Mouse (Mus musculus) forebrain, embryonic 14.5 days (tissue): Measurements from ENCODE around the gene Tmem274. TPM values are rescaled to one million over a fixed set of nuclear protein-coding genes. Genes with fewer than 3 reads are reported as not detected.

Source experiments
- ATAC-seq: fragments of 200-750 bp; cut with Nextera tagmentation; 2 replicates; pipeline ENCODE4 v1.8.0; 2017; ENCODE audit warnings: mild to moderate bottlenecking, moderate library complexity
- DNase-seq: peaks from one replicate; pipeline ENCODE4 v3.0.0-alpha.2; 2015; ENCODE audit warnings: low spot score
- H3K27ac ChIP-seq: fragments of 300-500 bp; sonication (generic); 2 replicates; pipeline ENCODE4 v1.5.1; 2014; ENCODE audit warnings: low read depth, mild to moderate bottlenecking, control low read depth, low read length, moderate library complexity
- H3K27me3 ChIP-seq: fragments of 300-500 bp; sonication (generic); replicated peaks from 2 replicates; pipeline ENCODE4 v1.6.1; 2014; ENCODE audit warnings: low read length, control low read depth, mixed read lengths; ENCODE audit not compliant: control insufficient read depth, insufficient read depth
- H3K36me3 ChIP-seq: fragments of 300-500 bp; sonication (generic); 2 replicates; pipeline ENCODE4 v1.6.1; 2014; ENCODE audit warnings: low read length, control low read depth; ENCODE audit not compliant: control insufficient read depth, insufficient read depth
- H3K4me1 ChIP-seq: fragments of 300-500 bp; sonication (generic); 2 replicates; pipeline ENCODE4 v1.6.1; 2014; ENCODE audit warnings: antibody characterized with exemption, low read length, control low read depth; ENCODE audit not compliant: control insufficient read depth, insufficient read depth
- H3K4me2 ChIP-seq: fragments of 300-500 bp; sonication (generic); 2 replicates; pipeline ENCODE4 v1.6.1; 2014; ENCODE audit warnings: mild to moderate bottlenecking, control low read depth, low read length
- H3K4me3 ChIP-seq: fragments of 300-500 bp; sonication (generic); 2 replicates; pipeline ENCODE4 v1.5.1; 2014; ENCODE audit warnings: low read depth, low read length, control low read depth
- H3K9ac ChIP-seq: fragments of 300-500 bp; sonication (generic); 2 replicates; pipeline ENCODE4 v1.6.1; 2014; ENCODE audit warnings: mild to moderate bottlenecking, low read length, control low read depth, moderate library complexity
- H3K9me3 ChIP-seq: fragments of 300-500 bp; sonication (generic); replicated peaks from 2 replicates; pipeline ENCODE4 v1.6.1; 2016; ENCODE audit warnings: low read length, control low read depth, mixed read lengths; ENCODE audit not compliant: control insufficient read depth
- WGBS: fragments of 180-500 bp; shearing (Covaris S2); extraction: QIAGEN DNeasy Blood & Tissue Kit; methylation state at CpG from one replicate; pipeline ENCODE4 v1.1.7; 2014; 5-methylcytosine and 5-hydroxymethylcytosine counted together
- polyA plus RNA-seq: library from polyadenylated mRNA; unstranded; fragments of >200 nt; fragmentation: Nextera tagmentation; extraction: Ambion mirVana; gene quantifications from 2 replicates; pipeline ENCODE4 v1.2.1, GENCODE M21; 2014

Tmem274 gene
- polyA plus RNA-seq, 1 experiment from 2014 or later = not detected

GRCm38 (mm10) chr4:149487729-149488128 is 10.6 kb downstream of the Tmem274 start:
- DNase-seq = no peak
- 93% methylated on average over 12 of the region's 12 CpGs for WGBS

DNA sequence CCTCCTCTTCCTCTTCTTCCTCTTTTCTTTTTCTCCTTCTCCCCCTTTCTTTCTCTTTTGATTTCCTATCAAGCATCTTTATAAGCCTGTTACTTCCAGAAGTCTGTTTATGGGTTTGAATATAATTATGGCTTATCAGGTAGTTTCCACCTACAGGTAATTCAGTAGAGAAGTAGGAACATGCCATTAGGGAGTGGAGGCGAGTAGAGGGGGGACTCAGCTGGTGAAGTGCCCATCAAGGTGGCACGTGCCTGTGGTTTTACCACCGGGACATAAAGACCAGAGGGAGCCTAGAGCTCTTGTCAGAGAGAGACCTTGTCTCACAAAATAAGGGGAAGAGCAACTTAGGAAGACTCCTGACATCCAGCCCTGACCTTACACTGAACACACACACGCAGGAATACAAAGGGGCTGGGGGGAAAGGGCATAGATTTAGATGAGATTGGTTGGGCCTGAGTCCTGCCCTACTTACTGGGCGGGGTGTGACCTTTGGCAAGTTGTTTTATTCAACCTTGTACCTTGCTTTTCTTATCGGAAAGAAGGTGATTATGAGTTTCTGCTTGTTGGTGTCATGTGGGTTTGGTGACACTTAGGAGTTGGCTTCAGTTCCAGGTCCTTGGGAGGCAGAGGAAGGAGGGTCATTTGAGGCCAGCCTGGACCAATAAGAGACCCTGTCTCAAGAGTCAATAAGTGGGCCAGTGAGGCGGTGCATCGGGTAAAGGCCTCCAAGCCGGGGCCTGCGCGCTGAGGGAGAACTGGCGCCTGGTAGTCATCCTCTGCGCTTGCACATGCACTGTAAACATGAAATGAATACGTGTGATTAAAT is 12.4 kb downstream of the Tmem274 start:
- peaks cover 6% of the 10 kb centered on the region; the same call in 1 of the 2 replicates for H3K4me1 ChIP-seq
- no peak overlapping the region for H3K4me2 ChIP-seq
- ATAC-seq = no peak
- no peak overlapping the region for H3K9ac ChIP-seq
- H3K27ac ChIP-seq = no peak overlapping the region
- H3K4me3 ChIP-seq = no peak overlapping the region
- 96% methylated on average over 14 of the region's 14 CpGs for WGBS
- no peak for DNase-seq
- no peaks in the 10 kb centered on the region for H3K27me3 ChIP-seq
- peaks cover 63% of the 10 kb centered on the region for H3K36me3 ChIP-seq
- H3K9me3 ChIP-seq = no peaks in the 10 kb centered on the region

More at GRCm38 (mm10) chr4:149487729-149488128, 10.6 kb downstream of the Tmem274 start:
- H3K4me2 ChIP-seq = no peak overlapping the region
- no peak overlapping the region for H3K4me3 ChIP-seq
- no peak overlapping the region for H3K9ac ChIP-seq
- H3K36me3 ChIP-seq = peaks cover 47% of the 10 kb centered on the region
- H3K4me1 ChIP-seq = peaks cover 9% of the 10 kb centered on the region; the same call in 1 of the 2 replicates
- no peak overlapping the region for H3K27ac ChIP-seq
- no peaks in the 10 kb centered on the region for H3K9me3 ChIP-seq
- H3K27me3 ChIP-seq = no peaks in the 10 kb centered on the region
- no peak for ATAC-seq

DNA sequence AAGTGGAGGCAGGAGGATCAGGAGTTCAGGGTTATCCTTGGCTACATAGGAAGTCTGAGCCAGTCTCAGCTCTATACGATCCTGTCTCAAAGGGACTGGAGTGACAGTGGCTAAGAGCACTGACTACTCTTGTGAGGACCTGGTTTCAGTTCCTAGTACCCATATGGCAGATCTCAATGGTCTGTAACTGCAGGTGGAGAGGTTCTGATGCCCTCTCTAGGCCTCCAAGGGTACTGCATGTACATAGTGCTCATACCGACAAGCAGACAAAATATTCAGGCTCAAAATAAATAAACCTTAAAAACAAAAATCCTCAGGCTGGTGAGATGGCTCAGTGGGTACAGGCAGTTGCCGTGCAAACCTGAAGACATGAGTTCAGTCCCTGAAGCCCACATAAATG is 14.0 kb downstream of the Tmem274 start:
- 96% methylated on average over 3 of the region's 3 CpGs for WGBS
- no peak overlapping the region for H3K9ac ChIP-seq
- no peak overlapping the region for H3K4me3 ChIP-seq
- H3K36me3 ChIP-seq = peaks cover 78% of the 10 kb centered on the region
- ATAC-seq (no peak), DNase-seq (no peak)
- H3K9me3 ChIP-seq = no peaks in the 10 kb centered on the region
- no peaks in the 10 kb centered on the region for H3K27me3 ChIP-seq
- H3K27ac ChIP-seq = no peak overlapping the region
- H3K4me1 ChIP-seq = peaks cover 3% of the 10 kb centered on the region; the same call in 1 of the 2 replicates
- H3K4me2 ChIP-seq = no peak overlapping the region

DNA sequence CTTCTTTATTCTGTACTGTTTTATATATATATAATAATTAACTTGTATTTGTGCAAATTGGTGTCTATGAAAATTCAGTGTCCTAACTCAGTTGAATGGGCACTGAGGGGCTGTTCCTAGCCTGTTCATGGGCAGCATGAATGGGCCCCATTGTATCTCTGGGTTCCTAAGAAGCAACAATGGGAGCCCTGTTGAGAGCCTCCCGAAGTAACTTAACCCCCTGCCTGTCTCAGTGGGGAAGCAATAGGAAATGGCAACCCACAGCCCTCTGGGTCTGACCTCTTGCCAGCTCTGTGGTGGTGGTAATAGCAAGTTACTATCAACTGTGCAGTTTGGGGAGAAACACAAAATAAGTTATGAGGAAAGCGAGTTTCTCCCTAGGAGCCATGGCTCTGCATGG is 19.4 kb downstream of the Tmem274 start:
- peak; percentile 65 for DNase-seq
- peaks cover 74% of the 10 kb centered on the region for H3K36me3 ChIP-seq

GRCm38 (mm10) chr4:149498901-149499300 is 21.7 kb downstream of the Tmem274 start:
- Histone ChIP-seq H3K4me3 (no peak overlapping the region), H3K27ac (no peak overlapping the region), H3K9me3 (no peaks in the 10 kb centered on the region), H3K9ac (no peak overlapping the region), H3K4me1 (no peaks in the 10 kb centered on the region; the same call in 1 of the 2 replicates), H3K27me3 (no peaks in the 10 kb centered on the region), H3K4me2 (no peak overlapping the region), H3K36me3 (peaks cover 62% of the 10 kb centered on the region)
- ATAC-seq (no peak), DNase-seq (no peak)
- 78% methylated on average over 8 of the region's 8 CpGs for WGBS

More for the DNA sequence above, 19.4 kb downstream of the Tmem274 start:
- Histone ChIP-seq H3K9ac (no peak overlapping the region), H3K27me3 (no peaks in the 10 kb centered on the region), H3K9me3 (no peaks in the 10 kb centered on the region), H3K27ac (no peak overlapping the region; the same call in 1 of the 2 replicates), H3K4me3 (no peak overlapping the region), H3K4me1 (no peaks in the 10 kb centered on the region; the same call in 1 of the 2 replicates), H3K4me2 (no peak overlapping the region)
- peak; percentile 34 for ATAC-seq
- WGBS = 6% methylated on average over 2 of the region's 2 CpGs

GRCm38 (mm10) chr4:149499790-149500189 is 22.6 kb downstream of the Tmem274 start:
- no peak for DNase-seq
- peaks cover 53% of the 10 kb centered on the region for H3K36me3 ChIP-seq
- no peak overlapping the region for H3K9ac ChIP-seq
- no peak overlapping the region for H3K4me2 ChIP-seq
- peaks cover 5% of the 10 kb centered on the region; the same call in 1 of the 2 replicates for H3K4me1 ChIP-seq
- no peak overlapping the region for H3K4me3 ChIP-seq
- no peak for ATAC-seq
- H3K27ac ChIP-seq = no peak overlapping the region
- 68% methylated on average over 5 of the region's 5 CpGs for WGBS
- no peaks in the 10 kb centered on the region for H3K9me3 ChIP-seq
- H3K27me3 ChIP-seq = no peaks in the 10 kb centered on the region

DNA sequence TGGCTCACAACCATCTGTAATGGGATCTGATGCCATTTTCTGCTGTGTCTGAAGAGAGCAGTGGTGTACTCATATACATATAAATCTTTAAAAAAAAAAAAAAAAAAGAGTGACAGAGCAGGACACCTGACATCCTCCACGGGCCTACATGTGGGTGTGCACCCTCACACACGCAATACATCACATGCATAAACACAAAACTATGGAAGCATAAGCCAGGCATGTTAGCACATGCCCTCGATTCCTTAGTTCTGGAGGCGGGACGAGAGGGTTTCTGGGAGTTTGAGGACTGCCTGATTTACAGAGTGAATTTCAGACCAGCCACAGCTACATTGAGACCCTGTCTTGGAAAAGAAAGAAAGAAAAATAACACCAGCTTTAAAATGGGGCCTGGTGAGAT is 27.2 kb downstream of the Tmem274 start:
- Histone ChIP-seq H3K27me3 (no peaks in the 10 kb centered on the region), H3K4me1 (0 out of 2 replicates have a peak, but pooled peaks cover 6% of the 10 kb centered on the region), H3K27ac (peak overlapping the region; percentile 60), H3K9me3 (no peaks in the 10 kb centered on the region), H3K36me3 (peaks cover 16% of the 10 kb centered on the region), H3K9ac (no peak overlapping the region), H3K4me3 (no peak overlapping the region), H3K4me2 (no peak overlapping the region)
- DNase-seq = no peak
- peak; percentile 15; the same call in 1 of the 2 replicates for ATAC-seq
- WGBS = 47% methylated on average over 5 of the region's 5 CpGs

- peak; percentile 54; the same call in 1 of the 2 replicates for ATAC-seq
- peak overlapping the region; percentile 60 for H3K27ac ChIP-seq
These were observed 27.7 kb downstream of the Tmem274 start for GRCm38 (mm10) chr4:149504858-149505257.

More at GRCm38 (mm10) chr4:149504858-149505257, 27.7 kb downstream of the Tmem274 start:
- 0 out of 2 replicates have a peak, but pooled peaks cover 6% of the 10 kb centered on the region for H3K4me1 ChIP-seq
- no peaks in the 10 kb centered on the region for H3K27me3 ChIP-seq
- no peak overlapping the region for H3K9ac ChIP-seq
- no peaks in the 10 kb centered on the region for H3K9me3 ChIP-seq
- peaks cover 12% of the 10 kb centered on the region for H3K36me3 ChIP-seq
- WGBS = 2% methylated on average over 3 of the region's 3 CpGs
- DNase-seq = peak; percentile 66
- no peak overlapping the region for H3K4me3 ChIP-seq
- no peak overlapping the region for H3K4me2 ChIP-seq
